Mouse (Mus musculus): Measurements from ENCODE around the gene Bcl9. TPM values are rescaled to one million over a fixed set of nuclear protein-coding genes. Genes with fewer than 3 reads are reported as not detected.
A peak's percentile ranks its signal among the peaks of the same experiment; 100 is the strongest.

The Bcl9 gene
- total and polyA plus RNA-seq, 3 experiments: 2.1 to 20.8 TPM; not detected in 1

- peak; percentile 55 for DNase-seq (ENCODE audit: low read depth, low spot score)
- no peak for TF ChIP-seq POLR2A (IDR thresholded peaks at IDR 0.05; ENCODE audit: control insufficient read depth in 1 of 2, insufficient read depth in 1 of 2, low read depth in 1 of 2, low read length in 2 of 2, poor library complexity in 1 of 2)
- no peak for TF ChIP-seq CTCF (IDR thresholded peaks at IDR 0.05 in 2 of 3, conservative IDR thresholded peaks at IDR 0.05 in 1 of 3; ENCODE audit: control insufficient read depth in 1 of 3, insufficient read depth in 1 of 3, low read depth in 2 of 3, low read length in 3 of 3, poor library complexity in 1 of 3, severe bottlenecking in 1 of 3)
- peak; percentile 34; the same call in 1 of the 2 replicates for TF ChIP-seq TCF12 (IDR thresholded peaks at IDR 0.05; ENCODE audit: low read depth, low read length)
- TF ChIP-seq RCOR1 (IDR thresholded peaks at IDR 0.05; ENCODE audit: low read depth, low read length): peak; percentile 37; the same call in 1 of the 2 replicates
- peak; percentile 45; the same call in 1 of the 2 replicates for TF ChIP-seq MAZ (IDR thresholded peaks at IDR 0.05; ENCODE audit: low read depth, low read length)
- TF ChIP-seq TAL1 (IDR thresholded peaks at IDR 0.05; ENCODE audit: low read length): peak; percentile 88
- TF ChIP-seq GATA1 (IDR thresholded peaks at IDR 0.05; ENCODE audit: low read depth, low read length): 0 out of 2 replicates have a peak, but pooled peaks have one; percentile 3
- TF ChIP-seq EP300 (IDR thresholded peaks at IDR 0.05; ENCODE audit: low read depth in 1 of 2, low read length in 2 of 2): peak; percentile 53 to 72
- Histone ChIP-seq H3K27ac (ENCODE audit: control insufficient read depth, low read depth, low read length) (no peak overlapping the region), H3K9me3 (replicated peaks; ENCODE audit: insufficient read depth, low read length) (no peaks in the 10 kb centered on the region), H3K79me2 (ENCODE audit: control insufficient read depth, insufficient read depth, low read length, poor library complexity) (no peaks in the 10 kb centered on the region), H3K36me3 (ENCODE audit: control insufficient read depth in 1 of 2, insufficient read depth in 2 of 2, low read length in 2 of 2) (no peaks in the 10 kb centered on the region), H3K4me3 (ENCODE audit: control insufficient read depth in 1 of 2, insufficient read depth in 1 of 2, low read depth in 2 of 2, low read length in 2 of 2) (no peak overlapping the region), H3K4me1 (ENCODE audit: control insufficient read depth in 1 of 2, insufficient read depth in 2 of 2, low read length in 2 of 2) (peaks cover 2 to 7% of the 10 kb centered on the region in 2 experiments; a peak in 3 of 4 replicates), H3K9ac (ENCODE audit: control insufficient read depth, low read depth, low read length, poor library complexity, severe bottlenecking) (no peak overlapping the region), H3K27me3 (ENCODE audit: control insufficient read depth in 1 of 2, insufficient read depth in 2 of 2, low read length in 2 of 2) (peaks cover 6 to 7% of the 10 kb centered on the region in 2 experiments)
Observed at GRCm38 (mm10) chr3:97254861-97255465, 42.8 kb downstream of the Bcl9 start.

GRCm38 (mm10) chr3:97253823-97254600 is 43.7 kb downstream of the Bcl9 start:
- TF ChIP-seq BHLHE40 (IDR thresholded peaks at IDR 0.05; ENCODE audit: borderline replicate concordance, low read depth, low read length) (no peak), KAT2A (conservative IDR thresholded peaks at IDR 0.05; ENCODE audit: low read depth, low read length) (no peak), E2F4 (IDR thresholded peaks at IDR 0.05; ENCODE audit: borderline replicate concordance, low read depth, low read length) (no peak), NRF1 (IDR thresholded peaks at IDR 0.05; ENCODE audit: insufficient read depth, low read depth, low read length, poor library complexity, severe bottlenecking) (no peak), GATA1 (IDR thresholded peaks at IDR 0.05; ENCODE audit: low read depth, low read length) (no peak), TBP (IDR thresholded peaks at IDR 0.05; ENCODE audit: low read depth, low read length) (no peak), ZKSCAN1 (IDR thresholded peaks at IDR 0.05; ENCODE audit: low read depth, low read length) (no peak), UBTF (IDR thresholded peaks at IDR 0.05; ENCODE audit: borderline replicate concordance, insufficient read depth, low read depth, low read length) (no peak), ZC3H11A (IDR thresholded peaks at IDR 0.05; ENCODE audit: low read depth, low read length) (no peak), EP300 (IDR thresholded peaks at IDR 0.05; ENCODE audit: low read depth in 1 of 2, low read length in 2 of 2) (no peak), RAD21 (IDR thresholded peaks at IDR 0.05; ENCODE audit: low read depth, low read length) (no peak), CTCF (IDR thresholded peaks at IDR 0.05 in 2 of 3, conservative IDR thresholded peaks at IDR 0.05 in 1 of 3; ENCODE audit: control insufficient read depth in 1 of 3, insufficient read depth in 1 of 3, low read depth in 2 of 3, low read length in 3 of 3, poor library complexity in 1 of 3, severe bottlenecking in 1 of 3) (no peak), MYB (IDR thresholded peaks at IDR 0.05; ENCODE audit: low read depth, low read length) (no peak), HCFC1 (IDR thresholded peaks at IDR 0.05; ENCODE audit: low read depth, low read length) (no peak), POLR2AphosphoS5 (IDR thresholded peaks at IDR 0.05; ENCODE audit: borderline replicate concordance, low read depth, low read length) (no peak), MXI1 (IDR thresholded peaks at IDR 0.05; ENCODE audit: low read depth, low read length) (no peak), RCOR1 (IDR thresholded peaks at IDR 0.05; ENCODE audit: low read depth, low read length) (no peak)
- Histone ChIP-seq H3K9ac (ENCODE audit: control insufficient read depth, low read depth, low read length, poor library complexity, severe bottlenecking) (no peak overlapping the region), H3K9me3 (replicated peaks; ENCODE audit: insufficient read depth, low read length) (no peaks in the 10 kb centered on the region), H3K79me2 (ENCODE audit: control insufficient read depth, insufficient read depth, low read length, poor library complexity) (no peaks in the 10 kb centered on the region), H3K36me3 (ENCODE audit: control insufficient read depth in 1 of 2, insufficient read depth in 2 of 2, low read length in 2 of 2) (no peaks in the 10 kb centered on the region), H3K27ac (ENCODE audit: control insufficient read depth, low read depth, low read length) (no peak overlapping the region), H3K4me1 (ENCODE audit: control insufficient read depth in 1 of 2, insufficient read depth in 2 of 2, low read length in 2 of 2) (peaks cover 2 to 7% of the 10 kb centered on the region in 2 experiments; a peak in 3 of 4 replicates), H3K4me3 (ENCODE audit: control insufficient read depth in 1 of 2, insufficient read depth in 1 of 2, low read depth in 2 of 2, low read length in 2 of 2) (no peak overlapping the region), H3K27me3 (ENCODE audit: control insufficient read depth in 1 of 2, insufficient read depth in 2 of 2, low read length in 2 of 2) (peaks cover 6 to 7% of the 10 kb centered on the region in 2 experiments)
- DNase-seq (ENCODE audit: low read depth, low spot score): no peak
